Mouse (Mus musculus) embryonic fibroblast, embryonic 13.5 days (primary cell): Measurements from ENCODE around the gene Wapl.

Experiments
- CTCF ChIP-seq: IDR thresholded peaks from 2 replicates; pipeline ENCODE4 v1.5.1; 2011; ENCODE audit warnings: mild to moderate bottlenecking, control low read depth, low read length, moderate library complexity, borderline replicate concordance; ENCODE audit not compliant: insufficient read depth
- POLR2A ChIP-seq: IDR thresholded peaks from 2 replicates; pipeline ENCODE4 v1.6.1; 2011; ENCODE audit warnings: low read depth, mild to moderate bottlenecking, control low read depth, low read length, moderate library complexity

DNA sequence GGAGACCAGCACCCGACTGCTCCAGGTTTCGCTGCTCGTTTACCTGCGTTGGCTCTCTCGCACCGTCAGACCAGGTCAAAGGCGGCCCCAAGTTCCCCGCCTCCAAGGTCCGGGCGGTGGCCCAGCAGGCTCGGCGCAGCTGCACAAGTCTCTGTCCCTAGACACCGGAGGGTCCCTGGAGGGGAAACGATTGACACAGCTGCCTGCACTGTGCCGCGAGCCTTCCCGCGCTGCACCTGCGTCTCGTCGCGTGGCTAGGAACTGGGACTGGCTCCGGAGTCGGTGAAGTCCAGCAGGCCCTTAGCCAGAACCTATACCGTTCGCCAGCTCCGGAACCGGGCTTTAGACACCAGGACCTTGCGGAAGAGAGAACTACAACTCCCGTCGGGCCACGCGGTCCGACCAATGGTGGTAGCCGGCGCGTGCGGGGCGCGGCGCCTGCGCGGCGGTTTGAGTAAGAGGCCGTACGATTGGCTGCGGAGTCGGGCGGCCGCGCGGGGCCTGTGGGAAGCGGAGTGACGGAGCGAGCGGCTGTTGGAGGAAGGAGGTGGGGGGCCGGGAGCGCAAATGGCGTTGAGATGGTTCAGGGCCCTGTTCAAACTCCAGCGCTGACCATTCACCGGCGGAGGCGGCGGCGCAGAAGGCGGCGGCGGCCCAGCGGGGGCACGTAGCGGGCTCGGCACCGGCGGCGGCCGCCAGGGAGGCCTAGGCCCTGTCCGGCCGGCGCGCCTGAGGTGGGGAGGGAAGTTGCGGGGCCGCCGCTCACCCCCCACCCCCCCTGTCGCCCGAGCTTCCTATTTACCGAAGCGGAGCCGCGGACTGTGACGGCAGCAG, at the start of gene Wapl:
- TF ChIP-seq CTCF, result no peak
- peak; percentile 47 for TF ChIP-seq POLR2A
